26 mouse cellular contexts compared by ENCODE assay signal in the genomic region with DNA sequence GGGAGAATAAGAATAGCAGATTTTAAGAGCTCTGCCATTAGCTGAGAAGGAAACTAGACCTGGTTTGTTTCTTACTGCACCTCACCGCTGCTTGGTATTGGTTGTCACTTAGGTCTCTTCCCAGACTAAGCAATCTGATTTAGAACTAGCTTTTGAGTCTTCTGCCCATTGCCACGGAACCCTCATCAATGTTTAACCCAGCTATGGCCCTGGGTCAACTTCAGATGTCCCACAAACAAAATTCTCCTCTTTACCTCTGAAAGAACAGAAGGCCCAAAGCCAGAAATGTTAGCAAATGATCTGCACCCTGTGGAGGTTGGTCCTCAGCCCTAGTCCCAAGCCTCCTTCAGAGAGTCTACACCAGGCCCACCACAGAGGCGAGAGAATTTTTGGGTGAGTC.
A peak's percentile ranks its signal among the peaks of the same experiment; 100 is the strongest.
DNase-seq lines count a peak whose midpoint lies in the region; ATAC-seq lines count a peak whose summit lies in the region.
"Had no signal": no experiment of that assay in that cellular context is flagged by ENCODE, and none has a peak within 500 bp of the region (broad histone marks: within the 10 kb centered on the region; RNA-seq: fewer than 3 reads in every experiment).

No protein-coding gene starts in this region.

- H3K9ac ChIP-seq in kidney, embryonic 15.5 days = no peak overlapping the region
- H3K9ac ChIP-seq: embryonic facial prominence, embryonic 12.5 days; embryonic facial prominence, embryonic 15.5 days; forebrain, postnatal 0 days; hindbrain, embryonic 12.5 days had no signal

- H3K27me3 ChIP-seq in kidney, embryonic 15.5 days = no peaks in the 10 kb centered on the region
- H3K27me3 ChIP-seq: CH12.LX; embryonic facial prominence, embryonic 15.5 days; hindbrain, embryonic 12.5 days had no signal

- DNase-seq in kidney, adult 18-20 months = peak; percentile 64
- no peak for DNase-seq in kidney, postnatal 10 days
- DNase-seq in kidney, adult 9 months = peak; percentile 87
- DNase-seq in kidney, postnatal 14 days = peak; percentile 35
- peak; percentile 73 to 79 for DNase-seq in kidney, postnatal 36 days
- DNase-seq in adrenal gland, adult (ENCODE audit: inconsistent age in 2 of 2, low spot score in 1 of 2) = no peak
- DNase-seq: adrenal gland, adult 2 months; adrenal gland, postnatal 14 days; B cell, adult 2 months; cerebellum, adult 11 months; cerebellum, adult 2 months; cerebellum, adult 9-11 months; cerebellum, postnatal 25 days; forebrain, postnatal 0 days; gastrocnemius, adult 2 months; gastrocnemius, postnatal 14 days; heart, adult 11 months had no signal

- H3K4me3 ChIP-seq in kidney, embryonic 15.5 days (replicated peaks) = no peak overlapping the region
- H3K4me3 ChIP-seq: embryonic facial prominence, embryonic 12.5 days; embryonic facial prominence, embryonic 15.5 days; gastrocnemius, adult 2 months; hindbrain, embryonic 12.5 days had no signal

- no peak for ATAC-seq in kidney, embryonic 15.5 days (replicated peaks; ENCODE audit: low FRiP score)
- ATAC-seq: forebrain, embryonic 14.5 days; forebrain, postnatal 0 days; Patski had no signal

- no peak overlapping the region for H3K27ac ChIP-seq in kidney, embryonic 15.5 days
- H3K27ac ChIP-seq: embryonic facial prominence, embryonic 12.5 days; embryonic facial prominence, embryonic 15.5 days; gastrocnemius, adult 2 months; hindbrain, embryonic 12.5 days had no signal

- 79% methylated on average over 3 of the region's 3 CpGs for WGBS in kidney, embryonic 15.5 days

- H3K4me2 ChIP-seq in kidney, embryonic 15.5 days = no peak overlapping the region
- H3K4me2 ChIP-seq: embryonic facial prominence, embryonic 12.5 days; embryonic facial prominence, embryonic 15.5 days; heart, embryonic 11.5 days; hindbrain, embryonic 12.5 days had no signal

- H3K4me1 ChIP-seq in kidney, embryonic 15.5 days = peaks cover 10% of the 10 kb centered on the region; the same call in 1 of the 2 replicates
- H3K4me1 ChIP-seq: embryonic facial prominence, embryonic 12.5 days; embryonic facial prominence, embryonic 15.5 days; hindbrain, embryonic 12.5 days had no signal

- H3K9me3 ChIP-seq in kidney, embryonic 15.5 days (replicated peaks) = no peaks in the 10 kb centered on the region
- H3K9me3 ChIP-seq: embryonic facial prominence, embryonic 12.5 days; embryonic facial prominence, embryonic 15.5 days; hindbrain, embryonic 12.5 days had no signal

- H3K36me3 ChIP-seq in kidney, embryonic 15.5 days = no peaks in the 10 kb centered on the region
- H3K36me3 ChIP-seq: embryonic facial prominence, embryonic 12.5 days; embryonic facial prominence, embryonic 15.5 days; G1E; hindbrain, embryonic 12.5 days had no signal

Comparison
In these comparisons a context has a peak if more than half of its experiments do, and no peak if none do; other contexts are left out.
1. DNase-seq: peak in kidney, adult 18-20 months (single experiment), kidney, adult 9 months (single experiment), kidney, postnatal 14 days (single experiment) and kidney, postnatal 36 days (2 of 2); none in kidney, postnatal 10 days (single experiment) and adrenal gland, adult (0 of 2).